Mouse (Mus musculus) ZHBTc4 (cell line): ENCODE data around the gene Fbxo8.

Experiments used
- DNase-seq: peaks from one replicate; pipeline ENCODE4 v3.0.0-alpha.2; 2011; ENCODE audit warnings: low read depth, low spot score

The Fbxo8 gene

GRCm38 (mm10) chr8:56550558-56551360, at the start of gene Fbxo8, which contains the start of gene Cep44:
Gene Fbxo8, plus strand, starts transcription at chr8:56551090.
Gene Cep44, minus strand, starts transcription at chr8:56551047.
- DNase-seq: peak; percentile 87

- DNase-seq: no peak
Measured at GRCm38 (mm10) chr8:56501911-56502310, 49.0 kb upstream of the Fbxo8 start.

- no peak for DNase-seq
Measured at GRCm38 (mm10) chr8:56508318-56508951, 42.5 kb upstream of the Fbxo8 start.

- no peak for DNase-seq
Measured at GRCm38 (mm10) chr8:56508952-56509479, 41.9 kb upstream of the Fbxo8 start.

GRCm38 (mm10) chr8:56518848-56519247, 32.0 kb upstream of the Fbxo8 start:
- DNase-seq: no peak

GRCm38 (mm10) chr8:56520249-56520648, 30.6 kb upstream of the Fbxo8 start:
- DNase-seq: no peak

GRCm38 (mm10) chr8:56521051-56521450, 29.8 kb upstream of the Fbxo8 start:
- DNase-seq: peak; percentile 14

GRCm38 (mm10) chr8:56528869-56529268, 22.0 kb upstream of the Fbxo8 start:
- no peak for DNase-seq

GRCm38 (mm10) chr8:56530359-56530758, 20.5 kb upstream of the Fbxo8 start:
- DNase-seq: peak; percentile 64

- DNase-seq: no peak
Measured at GRCm38 (mm10) chr8:56540706-56541105, 10.2 kb upstream of the Fbxo8 start.

GRCm38 (mm10) chr8:56547866-56548265, 3.0 kb upstream of the Fbxo8 start:
- no peak for DNase-seq

GRCm38 (mm10) chr8:56551361-56551852, 517 bp downstream of the Fbxo8 start:
- peak; percentile 94 for DNase-seq

GRCm38 (mm10) chr8:56552045-56552444, 1.2 kb downstream of the Fbxo8 start:
- DNase-seq: no peak

GRCm38 (mm10) chr8:56552551-56553103, 1.7 kb downstream of the Fbxo8 start:
- no peak for DNase-seq

GRCm38 (mm10) chr8:56564399-56565047, 13.6 kb downstream of the Fbxo8 start:
- no peak for DNase-seq

- DNase-seq: peak; percentile 67
Measured at GRCm38 (mm10) chr8:56566856-56567255, 16.0 kb downstream of the Fbxo8 start.

- no peak for DNase-seq
Measured at GRCm38 (mm10) chr8:56580918-56581317, 30.0 kb downstream of the Fbxo8 start.

GRCm38 (mm10) chr8:56582841-56583240, 32.0 kb downstream of the Fbxo8 start:
- peak; percentile 7 for DNase-seq

- no peak for DNase-seq
Measured at GRCm38 (mm10) chr8:56589004-56589403, 38.1 kb downstream of the Fbxo8 start.

- DNase-seq: peak; percentile 17
Measured at GRCm38 (mm10) chr8:56591084-56591483, 40.2 kb downstream of the Fbxo8 start.

GRCm38 (mm10) chr8:56591502-56591901, 40.6 kb downstream of the Fbxo8 start:
- no peak for DNase-seq

- DNase-seq: no peak
Measured at GRCm38 (mm10) chr8:56606481-56606880, 55.6 kb downstream of the Fbxo8 start.
